21 mouse cellular contexts compared by ENCODE assay signal in genomic region chr3:87193352-87193751, GRCm38 (mm10). TPM values are rescaled to one million over a fixed set of nuclear protein-coding genes. Genes with fewer than 3 reads are reported as not detected.
DNase-seq lines count a peak whose midpoint lies in the region; ATAC-seq and TF ChIP-seq lines count a peak whose summit lies in the region.
"Had no signal": no experiment of that assay in that cellular context is flagged by ENCODE, and none has a peak within 500 bp of the region (broad histone marks: within the 10 kb centered on the region; RNA-seq: fewer than 3 reads in every experiment).

No protein-coding gene starts in this region.

- no peaks in the 10 kb centered on the region for H3K4me1 ChIP-seq in liver, postnatal 0 days (ENCODE audit: insufficient read depth)
- H3K4me1 ChIP-seq: forebrain, embryonic 12.5 days had no signal

- DNase-seq in liver, postnatal 0 days, result peak; percentile 3
- no peak for DNase-seq in liver
- peak; percentile 68 for DNase-seq in ES-CJ7 (ENCODE audit: low read depth, low spot score)
- DNase-seq in R1 (ENCODE audit: low read depth, low spot score), result peak; percentile 83
- no peak for DNase-seq in thymus, postnatal 0 days (ENCODE audit: low spot score)
- DNase-seq in frontal cortex, adult 2 months (ENCODE audit: extremely low spot score in 1 of 2, low spot score in 1 of 2), result no peak
- DNase-seq: adrenal gland, adult 2 months; adrenal gland, postnatal 25 days; cerebellum, adult 18-20 months; cerebellum, adult 9-11 months; cerebellum, postnatal 36 days; forebrain, postnatal 0 days; gastrocnemius, adult 2 months; gastrocnemius, postnatal 25 days had no signal

- ATAC-seq in liver, postnatal 0 days, result no peak
- no peak for ATAC-seq in megakaryocyte progenitor cell, adult 5-6 weeks (replicated peaks; ENCODE audit: poor library complexity)
- ATAC-seq: forebrain, postnatal 0 days had no signal

- H3K27me3 ChIP-seq in liver, postnatal 0 days (ENCODE audit: insufficient read depth, low read length), result no peaks in the 10 kb centered on the region
- H3K27me3 ChIP-seq: embryonic facial prominence, embryonic 13.5 days; forebrain, embryonic 12.5 days; heart, embryonic 12.5 days had no signal

- no peaks in the 10 kb centered on the region for H3K9me3 ChIP-seq in liver, postnatal 0 days (ENCODE audit: low read length)
- H3K9me3 ChIP-seq: embryonic facial prominence, embryonic 13.5 days; forebrain, embryonic 12.5 days; heart, embryonic 12.5 days; hindbrain, embryonic 10.5 days had no signal

- no peak for TF ChIP-seq CTCF in liver, postnatal 0 days (IDR thresholded peaks at IDR 0.05; ENCODE audit: low read depth)

- no peak overlapping the region for H3K4me2 ChIP-seq in liver, postnatal 0 days (ENCODE audit: low read depth, low read length)
- H3K4me2 ChIP-seq: embryonic facial prominence, embryonic 13.5 days; forebrain, embryonic 12.5 days; heart, embryonic 12.5 days; hindbrain, embryonic 14.5 days had no signal

- H3K9ac ChIP-seq in liver, postnatal 0 days (replicated peaks), result no peak overlapping the region
- H3K9ac ChIP-seq: embryonic facial prominence, embryonic 13.5 days; forebrain, embryonic 12.5 days; forebrain, postnatal 0 days; heart, embryonic 12.5 days; hindbrain, embryonic 14.5 days had no signal

- 57% methylated on average over 6 of the region's 6 CpGs for WGBS in liver, postnatal 0 days (ENCODE audit: insufficient replicate concordance)

- TF ChIP-seq EP300 in liver, postnatal 0 days (IDR thresholded peaks at IDR 0.05; ENCODE audit: low read depth), result no peak

- no peaks in the 10 kb centered on the region for H3K36me3 ChIP-seq in liver, postnatal 0 days (replicated peaks; ENCODE audit: insufficient read depth, low read length)
- H3K36me3 ChIP-seq: embryonic facial prominence, embryonic 13.5 days; forebrain, embryonic 12.5 days; heart, embryonic 12.5 days; hindbrain, embryonic 10.5 days had no signal

- H3K4me3 ChIP-seq in liver, postnatal 0 days (ENCODE audit: low read depth, low read length), result no peak overlapping the region
- H3K4me3 ChIP-seq: embryonic facial prominence, embryonic 13.5 days; forebrain, embryonic 12.5 days; gastrocnemius, adult 2 months; heart, embryonic 12.5 days; hindbrain, embryonic 10.5 days had no signal

- no peak overlapping the region for H3K27ac ChIP-seq in liver, postnatal 0 days (ENCODE audit: low read depth)
- H3K27ac ChIP-seq: embryonic facial prominence, embryonic 13.5 days; forebrain, embryonic 12.5 days; gastrocnemius, adult 2 months; hindbrain, embryonic 10.5 days; hindbrain, embryonic 14.5 days had no signal

RNA-seq across cellular contexts. Expression of gene Kirrel, which starts 18.8 kb away (rescaled TPM):
- 0.67 and 0.73 TPM in 2 replicates for polyA plus RNA-seq in liver, postnatal 0 days (2015; fragmentation: Nextera tagmentation; extraction: Ambion mirVana)
- 1.2 and 1.3 TPM in 2 replicates for polyA plus RNA-seq in thymus, postnatal 0 days (2015; fragmentation: Nextera tagmentation; extraction: Ambion mirVana)
- total RNA-seq in megakaryocyte progenitor cell, adult 5-6 weeks (2015), result not detected in 2 replicates
- not detected in 2 replicates for total RNA-seq in megakaryocyte progenitor cell, adult 5-6 weeks (2017)
- polyA plus RNA-seq in frontal cortex, adult 2 months (2012; rRNA removed), result 5.4 and 5.5 TPM in 2 replicates
- total RNA-seq: granulocyte monocyte progenitor cell, adult 5-6 weeks had no signal

Comparison
In these comparisons a context has a peak if more than half of its experiments do, and no peak if none do; other contexts are left out.
1. DNase-seq: peak in liver, postnatal 0 days (single experiment), ES-CJ7 (single experiment) and R1 (single experiment); none in liver (single experiment), thymus, postnatal 0 days (single experiment) and frontal cortex, adult 2 months (0 of 2).